Mouse (Mus musculus) midbrain, postnatal 0 days (tissue): Measurements from ENCODE around the gene Nelfb. TPM values are rescaled to one million over a fixed set of nuclear protein-coding genes. Genes with fewer than 3 reads are reported as not detected.

ENCODE experiments used
- ATAC-seq: fragments of 200-750 bp; cut with Nextera tagmentation; 2 replicates; pipeline ENCODE4 v1.8.0; 2017; ENCODE audit warnings: moderate number of reproducible peaks, mild to moderate bottlenecking, moderate TSS enrichment, moderate library complexity; ENCODE audit not compliant: low FRiP score
- DNase-seq: peaks from one replicate; pipeline ENCODE4 v3.0.0-alpha.2; 2015; ENCODE audit warnings: low spot score
- H3K27ac ChIP-seq: fragments of 300-500 bp; sonication (generic); 2 replicates; pipeline ENCODE4 v1.5.1; 2014; ENCODE audit warnings: low read depth, mild to moderate bottlenecking, low read length, mixed read lengths
- H3K27me3 ChIP-seq: fragments of 300-500 bp; sonication (generic); 2 replicates; pipeline ENCODE4 v1.6.1; 2014; ENCODE audit warnings: low read length, control low read depth, mixed read lengths; ENCODE audit not compliant: insufficient read depth
- H3K36me3 ChIP-seq: fragments of 300-500 bp; sonication (generic); 2 replicates; pipeline ENCODE4 v1.6.1; 2014; ENCODE audit warnings: low read length, control low read depth, mixed read lengths; ENCODE audit not compliant: insufficient read depth
- H3K4me1 ChIP-seq: fragments of 300-500 bp; sonication (generic); 2 replicates; pipeline ENCODE4 v1.6.1; 2014; ENCODE audit warnings: mild to moderate bottlenecking, control low read depth, antibody characterized with exemption, low read length, mixed read lengths; ENCODE audit not compliant: insufficient read depth
- H3K4me2 ChIP-seq: fragments of 300-500 bp; sonication (generic); 2 replicates; pipeline ENCODE4 v1.6.1; 2014; ENCODE audit warnings: low read depth, mild to moderate bottlenecking, low read length, mixed read lengths; ENCODE audit not compliant: poor library complexity, severe bottlenecking
- H3K4me3 ChIP-seq: fragments of 300-500 bp; sonication (generic); 2 replicates; pipeline ENCODE4 v1.5.1; 2014; ENCODE audit warnings: low read depth, mild to moderate bottlenecking, low read length, moderate library complexity
- H3K9ac ChIP-seq: fragments of 300-500 bp; sonication (generic); replicated peaks from 2 replicates; pipeline ENCODE4 v1.6.1; 2014; ENCODE audit warnings: mild to moderate bottlenecking, low read length, moderate library complexity, mixed read lengths; ENCODE audit not compliant: poor library complexity, severe bottlenecking
- H3K9me3 ChIP-seq: fragments of 300-500 bp; sonication (generic); 2 replicates; pipeline ENCODE4 v1.6.1; 2016; ENCODE audit warnings: low read length, control low read depth
- CTCF ChIP-seq: IDR thresholded peaks from 2 replicates; pipeline ENCODE4 v1.5.1; 2016; ENCODE audit warnings: antibody characterized with exemption, mild to moderate bottlenecking
- WGBS: fragments of 180-500 bp; shearing (Covaris S2); extraction: QIAGEN DNeasy Blood & Tissue Kit; methylation state at CpG from one replicate; pipeline ENCODE4 v1.1.7; 2014; 5-methylcytosine and 5-hydroxymethylcytosine counted together
- polyA plus RNA-seq: library from polyadenylated mRNA; unstranded; fragments of >200 nt; fragmentation: Nextera tagmentation; extraction: Ambion mirVana; gene quantifications from 2 replicates; pipeline ENCODE4 v1.2.1, GENCODE M21; 2015
- total RNA-seq: library from RNA; depleted of rRNA; stranded (reverse); fragments of >200 nt; gene quantifications from 2 replicates; pipeline ENCODE4 v1.2.3, GENCODE M21; 2014

The Nelfb gene
- total and polyA plus RNA-seq, 2 experiments from 2014 or later: 87.0 to 90.4 TPM

- no peaks in the 10 kb centered on the region for H3K4me1 ChIP-seq
- H3K27ac ChIP-seq: no peak overlapping the region
- H3K36me3 ChIP-seq: peaks cover 6% of the 10 kb centered on the region; the same call in 1 of the 2 replicates
- H3K27me3 ChIP-seq: no peaks in the 10 kb centered on the region
- no peak overlapping the region for H3K4me2 ChIP-seq
- no peaks in the 10 kb centered on the region for H3K9me3 ChIP-seq
- H3K4me3 ChIP-seq: no peak overlapping the region
- H3K9ac ChIP-seq: no peak overlapping the region
- DNase-seq (no peak), ATAC-seq (no peak)
- TF ChIP-seq CTCF: no peak
- WGBS: 60% methylated on average over 2 of the region's 2 CpGs
Measured at GRCm38 (mm10) chr2:25217666-25218065, 6.4 kb upstream of the Nelfb start.

- ATAC-seq: no peak
- 71% methylated on average over 3 of the region's 3 CpGs for WGBS
Measured at GRCm38 (mm10) chr2:25214444-25214843, 3.2 kb upstream of the Nelfb start, which contains the start of gene Stpg3. TSS of gene Stpg3 (minus strand) at chr2:25214637.

GRCm38 (mm10) chr2:25213266-25213865 is 2.1 kb upstream of the Nelfb start:
- peaks cover 12% of the 10 kb centered on the region; the same call in 1 of the 2 replicates for H3K4me1 ChIP-seq
- no peaks in the 10 kb centered on the region for H3K36me3 ChIP-seq
- no peak overlapping the region for H3K4me2 ChIP-seq
- no peaks in the 10 kb centered on the region for H3K9me3 ChIP-seq
- no peak overlapping the region for H3K4me3 ChIP-seq
- no peak overlapping the region for H3K9ac ChIP-seq
- H3K27me3 ChIP-seq: no peaks in the 10 kb centered on the region
- H3K27ac ChIP-seq: no peak overlapping the region
- WGBS: 70% methylated on average over 23 of the region's 23 CpGs
- TF ChIP-seq CTCF: no peak
- ATAC-seq (no peak), DNase-seq (no peak)

More at GRCm38 (mm10) chr2:25214444-25214843, 3.2 kb upstream of the Nelfb start, which contains the start of gene Stpg3:
- TF ChIP-seq CTCF: no peak
- Histone ChIP-seq H3K36me3 (no peaks in the 10 kb centered on the region), H3K9ac (no peak within 1 kb of the TSS), H3K4me1 (peaks cover 12% of the 10 kb centered on the region; the same call in 1 of the 2 replicates), H3K9me3 (no peaks in the 10 kb centered on the region), H3K4me3 (no peak within 1 kb of the TSS), H3K27me3 (no peaks in the 10 kb centered on the region), H3K27ac (no peak within 1 kb of the TSS), H3K4me2 (no peak within 1 kb of the TSS)
- no peak for DNase-seq

- Histone ChIP-seq H3K27ac (peak overlapping the region; percentile 92), H3K4me1 (peaks cover 12% of the 10 kb centered on the region; the same call in 1 of the 2 replicates), H3K27me3 (no peaks in the 10 kb centered on the region), H3K4me2 (peak overlapping the region; percentile 86), H3K4me3 (peak overlapping the region; percentile 92), H3K9ac (peak overlapping the region; percentile 90), H3K9me3 (no peaks in the 10 kb centered on the region), H3K36me3 (peaks cover 9% of the 10 kb centered on the region)
- ATAC-seq (peak; percentile 25; the same call in 1 of the 2 replicates), DNase-seq (no peak)
- no peak for TF ChIP-seq CTCF
- under 1% methylated on average over 24 of the region's 24 CpGs for WGBS
Measured at GRCm38 (mm10) chr2:25210686-25211085, 603 bp downstream of the Nelfb start.

- Histone ChIP-seq H3K36me3 (peaks cover 35% of the 10 kb centered on the region), H3K9ac (no peak overlapping the region), H3K4me2 (no peak overlapping the region), H3K9me3 (no peaks in the 10 kb centered on the region), H3K27ac (no peak overlapping the region), H3K27me3 (no peaks in the 10 kb centered on the region), H3K4me3 (no peak overlapping the region), H3K4me1 (peaks cover 12% of the 10 kb centered on the region; the same call in 1 of the 2 replicates)
- no peak for DNase-seq
- whole genome bisulfite sequencing: 92% methylated on average over 1 of the region's 1 CpGs
- ATAC-seq: no peak
- TF ChIP-seq CTCF: no peak
Measured at GRCm38 (mm10) chr2:25207593-25207992, 3.7 kb downstream of the Nelfb start.

GRCm38 (mm10) chr2:25203631-25204214 is 7.6 kb downstream of the Nelfb start:
- H3K27me3 ChIP-seq: no peaks in the 10 kb centered on the region
- no peaks in the 10 kb centered on the region; the same call in 1 of the 2 replicates for H3K4me1 ChIP-seq
- ATAC-seq (no peak), DNase-seq (no peak)
- WGBS: 59% methylated on average over 4 of the region's 4 CpGs
- H3K4me3 ChIP-seq: no peak overlapping the region
- peaks cover 64% of the 10 kb centered on the region for H3K36me3 ChIP-seq
- TF ChIP-seq CTCF: peak; percentile 52
- H3K9ac ChIP-seq: no peak overlapping the region
- H3K9me3 ChIP-seq: no peaks in the 10 kb centered on the region
- no peak overlapping the region for H3K4me2 ChIP-seq
- no peak overlapping the region for H3K27ac ChIP-seq
